Mouse (Mus musculus) retina, embryonic 14.5 days (tissue): ENCODE data around the gene Fgfr2.
A peak's percentile ranks its signal among the peaks of the same experiment; 100 is the strongest.
"Not testable (repeated sequence)": the region's sequence is repeated elsewhere in the genome, so short reads cannot be mapped to it uniquely, and the experiment has no call there.

ENCODE experiments used
- DNase-seq: peaks from one replicate; pipeline ENCODE4 v3.0.0-alpha.2; 2015; ENCODE audit warnings: low spot score

Fgfr2 gene

DNA sequence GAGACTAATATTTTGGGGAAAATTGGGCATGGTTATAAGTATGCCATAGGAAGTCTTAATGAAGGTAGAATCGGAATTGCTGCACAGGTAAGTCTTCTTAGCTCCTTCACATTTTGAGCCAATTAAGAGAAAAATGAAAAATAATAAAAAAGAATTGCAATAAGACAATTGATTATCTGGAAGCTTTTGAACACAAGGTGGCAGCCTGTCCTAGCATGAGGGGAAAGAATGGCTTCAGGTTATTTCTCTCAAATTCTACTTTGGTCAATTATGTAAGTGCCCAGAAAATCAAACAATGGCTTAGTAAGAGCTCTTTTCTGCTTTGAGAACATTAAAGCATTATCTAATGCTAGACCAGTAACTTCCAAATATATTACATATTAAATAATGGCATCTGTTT, 1688.9 kb downstream of the Fgfr2 start:
- DNase-seq, result no peak

GRCm38 (mm10) chr7:131432244-131432643, 1690.9 kb downstream of the Fgfr2 start:
- DNase-seq, result peak; percentile 79

DNA sequence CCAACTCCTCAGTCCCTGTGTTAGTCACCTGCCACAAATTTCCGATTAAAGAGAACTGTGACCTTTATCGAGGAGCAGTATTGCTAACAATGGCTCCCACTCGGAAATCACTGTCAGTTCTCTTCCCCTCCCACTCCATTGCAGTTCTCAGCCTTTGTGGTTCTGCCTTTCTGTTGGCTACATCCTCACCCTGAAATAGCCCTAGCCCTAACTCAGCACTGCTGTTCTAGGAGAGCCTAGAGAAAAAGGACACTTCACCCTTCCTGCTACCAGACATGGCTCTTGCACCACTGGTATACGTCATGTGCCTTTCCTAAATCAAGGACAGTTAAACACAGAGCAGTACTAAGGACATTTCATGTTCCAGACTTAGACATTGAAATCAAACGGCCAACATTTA, 1695.8 kb downstream of the Fgfr2 start:
- no peak for DNase-seq

GRCm38 (mm10) chr7:131424912-131425311, 1698.2 kb downstream of the Fgfr2 start:
- no peak for DNase-seq

- DNase-seq, result no peak
These were observed 1705.5 kb downstream of the Fgfr2 start for GRCm38 (mm10) chr7:131417605-131418004.

GRCm38 (mm10) chr7:131416742-131417141, 1706.4 kb downstream of the Fgfr2 start:
- not testable (repeated sequence) for DNase-seq

GRCm38 (mm10) chr7:131411941-131412270, 1711.2 kb downstream of the Fgfr2 start:
- DNase-seq, result no peak

GRCm38 (mm10) chr7:131411221-131411940, 1711.8 kb downstream of the Fgfr2 start:
- no peak for DNase-seq

- DNase-seq, result peak; percentile 97
These were observed 1712.6 kb downstream of the Fgfr2 start, which contains the start of the genes Ikzf5 and Acadsb for GRCm38 (mm10) chr7:131410416-131411058. Gene Ikzf5 (minus strand): TSS chr7:131410521. Gene Acadsb (plus strand): TSS chr7:131410601.

DNA sequence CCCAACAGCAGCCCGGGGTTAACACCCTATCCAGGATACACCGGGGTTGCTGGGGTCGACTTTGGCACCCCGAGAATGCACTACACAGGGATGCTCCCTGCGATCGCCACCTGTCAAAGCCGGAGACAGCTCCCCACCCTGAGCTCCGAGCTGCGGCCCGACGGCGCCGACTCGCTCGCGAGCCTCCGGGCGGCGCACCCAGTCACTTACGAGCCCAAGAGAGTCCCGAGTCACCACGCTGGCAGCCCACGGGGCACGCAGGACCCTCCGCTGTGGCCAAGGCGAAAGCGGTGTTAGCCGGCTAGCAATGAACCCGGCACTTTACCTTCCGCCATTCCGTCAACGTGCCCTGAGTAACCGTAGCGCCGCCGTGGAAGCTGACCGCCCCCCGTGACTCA, 1713.2 kb downstream of the Fgfr2 start:
- no peak for DNase-seq

DNA sequence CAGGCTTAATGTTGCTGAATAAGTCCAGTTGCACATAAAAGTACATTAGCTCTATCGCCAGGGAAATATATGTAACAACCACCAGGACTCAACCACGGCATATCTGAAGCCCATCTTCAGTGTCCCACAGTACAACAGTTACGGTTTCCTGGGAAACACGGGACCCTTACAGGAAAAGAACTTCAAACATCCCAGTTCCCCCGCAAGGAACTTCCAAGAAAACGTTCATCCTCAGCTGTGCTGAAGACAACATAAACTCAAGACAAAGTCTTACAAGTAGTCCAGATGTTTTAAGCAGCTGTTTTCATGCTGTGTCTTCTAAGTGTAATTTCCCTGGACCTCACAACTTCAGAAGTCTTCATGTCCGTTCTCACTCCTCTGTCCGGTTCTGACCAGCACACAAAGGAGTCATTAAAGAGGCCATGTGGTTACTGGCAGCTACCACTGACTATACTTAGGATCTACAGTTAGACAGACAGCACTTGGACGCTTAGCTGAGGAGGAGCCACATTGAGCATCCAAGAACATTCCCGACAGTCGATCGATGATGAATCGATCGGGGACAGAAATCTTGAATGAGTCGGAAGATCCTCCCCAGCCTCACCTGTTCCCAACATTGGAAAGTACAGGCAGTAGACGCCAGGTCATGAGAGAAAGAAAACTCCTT, 1713.7 kb downstream of the Fgfr2 start:
- peak; percentile 39 for DNase-seq

- not testable (repeated sequence) for DNase-seq
These were observed 1731.4 kb downstream of the Fgfr2 start for GRCm38 (mm10) chr7:131391761-131392160.

DNA sequence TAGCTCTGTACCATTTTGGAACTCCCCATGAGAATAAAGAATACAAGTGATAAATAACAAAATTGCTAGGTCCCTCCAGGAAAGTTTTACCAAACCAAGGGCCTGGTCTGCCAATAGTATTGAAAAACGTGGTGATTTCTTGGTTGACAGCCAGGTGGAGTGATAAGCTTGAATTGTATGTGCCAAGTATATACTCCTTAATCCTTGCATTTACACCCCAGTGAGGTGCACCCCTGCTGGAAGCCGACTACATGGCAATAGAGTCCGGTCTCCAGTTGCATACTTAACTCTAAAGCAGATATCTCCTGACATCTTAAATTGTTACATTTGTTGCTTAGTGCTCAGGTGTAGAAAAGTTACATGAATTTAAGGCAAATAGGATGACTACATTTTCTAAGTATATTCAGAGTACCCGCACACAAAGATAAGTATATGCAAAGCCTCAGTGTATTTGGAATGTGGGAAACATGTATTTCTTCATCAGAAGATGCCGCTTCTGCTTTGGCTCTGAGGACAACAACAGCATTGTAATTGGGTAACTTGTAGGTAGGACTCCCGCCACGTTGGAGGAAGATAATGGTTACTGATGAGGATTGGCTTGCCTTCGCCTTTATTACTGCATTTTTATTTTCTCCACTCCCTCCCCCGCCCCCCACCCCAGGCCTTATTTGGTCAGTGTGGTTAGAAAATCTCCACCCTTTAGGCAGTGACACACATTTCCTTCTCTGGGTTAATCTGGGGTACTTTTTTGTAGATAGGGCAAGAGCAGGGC, 1751.1 kb downstream of the Fgfr2 start:
- DNase-seq, result peak; percentile 9

- DNase-seq, result no peak
These were observed 1751.7 kb downstream of the Fgfr2 start for GRCm38 (mm10) chr7:131371470-131371860.

DNA sequence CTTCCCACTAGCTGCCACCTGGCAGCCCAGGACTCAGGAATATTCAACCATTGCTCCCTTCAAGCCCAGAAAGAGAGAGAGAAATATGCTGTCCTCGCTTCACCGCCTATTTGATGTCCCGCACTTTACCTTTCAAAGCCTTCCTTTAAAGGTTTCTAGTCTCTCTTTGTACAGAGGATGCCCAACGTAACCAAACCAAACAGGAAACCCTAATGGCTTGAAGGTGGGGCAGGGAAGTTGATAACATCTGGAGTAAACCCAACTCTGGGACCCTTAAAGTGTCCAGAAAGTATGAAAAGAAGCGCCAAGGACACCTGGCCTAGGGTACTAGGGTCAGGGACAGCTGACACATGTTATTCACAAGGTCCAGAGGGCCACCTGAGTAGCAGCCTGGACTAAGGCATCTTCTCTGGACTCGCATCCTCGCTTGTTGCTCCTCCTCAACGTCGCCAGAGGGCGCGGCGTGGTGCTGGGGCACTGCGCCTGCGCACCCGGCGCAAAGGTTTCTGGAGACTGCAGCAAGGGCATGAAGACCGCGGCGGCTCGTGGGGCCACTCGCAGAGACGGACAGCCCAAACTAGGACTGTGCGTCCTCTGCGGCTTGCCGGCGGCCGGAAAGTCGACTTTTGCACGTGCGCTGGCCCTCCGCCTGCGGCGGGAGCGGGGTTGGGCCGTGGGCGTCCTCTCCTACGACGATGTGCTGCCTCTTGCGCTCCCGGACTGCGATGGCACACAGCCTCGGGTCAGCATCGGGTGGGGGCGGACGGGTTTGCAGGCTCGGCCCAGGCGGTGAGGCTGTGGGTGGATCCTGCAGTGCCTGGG, 1752.3 kb downstream of the Fgfr2 start, which contains the start of gene Pstk:
Gene Pstk, plus strand, starts transcription at position 494 of the 822 bp plus-strand sequence.
- peak; percentile 95 for DNase-seq

DNA sequence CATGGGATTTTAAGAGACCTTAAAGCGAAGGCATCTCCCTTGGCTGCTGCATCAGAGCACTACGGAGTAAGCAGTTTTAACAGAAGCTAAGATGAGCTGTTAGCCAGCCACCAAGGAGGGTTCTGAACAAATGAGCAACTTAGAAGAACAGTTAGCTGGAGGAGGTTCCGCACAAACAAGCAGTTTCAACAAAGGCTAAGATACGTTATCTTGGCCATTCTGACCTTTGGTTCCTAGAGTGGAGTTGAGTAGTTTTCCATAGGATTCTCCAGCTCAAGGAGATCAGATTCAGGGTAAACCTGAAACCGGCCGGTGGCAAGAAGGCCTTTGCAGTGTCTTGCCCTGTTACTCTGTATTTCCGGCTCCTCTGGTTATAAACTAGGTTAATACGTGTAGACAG, 1759.0 kb downstream of the Fgfr2 start:
- no peak for DNase-seq

GRCm38 (mm10) chr7:131362615-131363300, 1760.4 kb downstream of the Fgfr2 start, which contains the start of gene 2310057M21Rik:
Gene 2310057M21Rik (minus strand): TSS chr7:131362759.
- peak; percentile 98 for DNase-seq

GRCm38 (mm10) chr7:131362269-131362614, 1760.9 kb downstream of the Fgfr2 start:
- no peak for DNase-seq

- DNase-seq, result no peak
These were observed 1767.0 kb downstream of the Fgfr2 start for GRCm38 (mm10) chr7:131356105-131356504.

GRCm38 (mm10) chr7:131345856-131346541, 1777.2 kb downstream of the Fgfr2 start:
- DNase-seq, result no peak
